Mouse (Mus musculus) adrenal gland, postnatal 14 days (tissue): ENCODE results near the gene Chpf2. TPM values are rescaled to one million over a fixed set of nuclear protein-coding genes. Genes with fewer than 3 reads are reported as not detected.

ENCODE experiments used
- microRNA-seq, 2 experiments: library from miRNA; unstranded; fragments of <30 nt; microRNA quantifications; one replicate each; pipeline ENCODE4 v1.2.0; 2021
- total RNA-seq: library from RNA; stranded (reverse); gene quantifications from 2 replicates; pipeline ENCODE4 v1.2.3, GENCODE M21; 2021

Chpf2 gene
- total RNA-seq, 1 experiment from 2014 or later = 32.3 TPM

Small RNAs within 50 kb of the gene (microRNA-seq; reads per million reads assigned to microRNA genes)
- 657 to 687 reads per million in 2 experiments for gene Mir671

Other genes with a start within 250 kb of the Chpf2 start
- gene Kcnh2, start 235.1 kb upstream of the Chpf2 start, total RNA-seq = 10.7 and 11.1 TPM in 2 replicates
- gene Nos3, start 221.9 kb upstream of the Chpf2 start, total RNA-seq = 16.8 and 18.3 TPM in 2 replicates
- 0.41 and 0.60 TPM in 2 replicates for gene Atg9b, start 194.6 kb upstream of the Chpf2 start, total RNA-seq
- 80.9 and 92.2 TPM in 2 replicates for gene Abcb8, start 193.1 kb upstream of the Chpf2 start, total RNA-seq
- 1.1 TPM in 1 of 2 replicates, not detected in the other for gene Asic3, start 173.3 kb upstream of the Chpf2 start, total RNA-seq
- gene Cdk5, start 163.2 kb upstream of the Chpf2 start, total RNA-seq = 38.5 and 38.7 TPM in 2 replicates
- 57.6 and 60.5 TPM in 2 replicates for gene Slc4a2, start 162.9 kb upstream of the Chpf2 start, total RNA-seq
- 113 and 122 TPM in 2 replicates for gene Fastk, start 141.5 kb upstream of the Chpf2 start, total RNA-seq
- gene Tmub1, start 138.9 kb upstream of the Chpf2 start, total RNA-seq = 8.6 and 10.6 TPM in 2 replicates
- 64.0 and 72.0 TPM in 2 replicates for gene Agap3, start 134.6 kb upstream of the Chpf2 start, total RNA-seq
- not detected in 2 replicates for gene Gbx1, start 59.5 kb upstream of the Chpf2 start, total RNA-seq
- gene Asb10, start 45.8 kb upstream of the Chpf2 start, total RNA-seq = 0.15 and 0.19 TPM in 2 replicates
- gene 4931409K22Rik, start 29.9 kb upstream of the Chpf2 start, total RNA-seq = not detected in 2 replicates
- 59.3 and 67.0 TPM in 2 replicates for gene Abcf2, start 9.3 kb upstream of the Chpf2 start, total RNA-seq
- gene Smarcd3, start 37.7 kb downstream of the Chpf2 start, total RNA-seq = 15.5 and 24.3 TPM in 2 replicates
- gene Nub1, start 98.8 kb downstream of the Chpf2 start, total RNA-seq = 45.4 and 50.7 TPM in 2 replicates
- 1.9 and 2.6 TPM in 2 replicates for gene Wdr86, start 144.0 kb downstream of the Chpf2 start, total RNA-seq
- 2.6 and 2.9 TPM in 2 replicates for gene Crygn, start 171.3 kb downstream of the Chpf2 start, total RNA-seq